Comparison of ENCODE assay signal across 9 mouse cellular contexts in the genomic region with DNA sequence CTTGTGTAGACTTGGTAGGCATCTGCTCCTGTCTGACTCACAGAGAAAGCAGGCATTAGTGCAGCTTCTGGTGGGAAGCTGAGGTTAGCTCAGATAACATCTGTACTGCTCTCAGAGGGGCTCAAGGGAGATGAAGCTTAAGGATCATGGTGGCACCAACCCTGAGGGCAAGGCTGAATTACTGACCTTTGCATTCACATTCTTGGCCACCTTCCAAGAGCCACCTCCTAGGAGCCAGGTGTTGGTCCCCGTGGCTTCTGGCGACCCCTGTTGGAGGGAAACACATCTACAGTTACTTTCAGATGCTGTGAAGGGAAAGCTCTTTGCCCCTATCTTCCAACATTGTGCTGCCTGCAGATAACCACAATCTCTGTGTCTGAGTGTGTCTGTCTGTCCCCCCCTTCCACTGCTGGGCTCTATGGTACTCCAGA. TPM values are rescaled to one million over a fixed set of nuclear protein-coding genes. Genes with fewer than 3 reads are reported as not detected.
A peak's percentile ranks its signal among the peaks of the same experiment; 100 is the strongest.
DNase-seq lines count a peak whose midpoint lies in the region; TF ChIP-seq lines count a peak whose summit lies in the region.
"Had no signal": no experiment of that assay in that cellular context is flagged by ENCODE, and none has a peak within 500 bp of the region (broad histone marks: within the 10 kb centered on the region; RNA-seq: fewer than 3 reads in every experiment).

No protein-coding gene starts in this region.

- TF ChIP-seq CTCF in embryonic fibroblast, embryonic 13.5 days (IDR thresholded peaks at IDR 0.05; ENCODE audit: borderline replicate concordance, insufficient read depth, low read length), result peak; percentile 12; the same call in 1 of the 2 replicates

- DNase-seq in spleen, postnatal 4 days (ENCODE audit: low spot score in 2 of 2), result peak; percentile 50 to 78
- DNase-seq in spleen, postnatal 14 days (ENCODE audit: low spot score in 2 of 2), result no peak
- DNase-seq in adipocyte (ENCODE audit: low spot score), result peak; percentile 66
- DNase-seq in kidney, postnatal 4 days, result peak; percentile 65 to 79
- peak; percentile 56 for DNase-seq in mesoderm, embryonic 11.5 days (ENCODE audit: low read depth, low spot score)
- DNase-seq in frontal cortex, postnatal 36 days (ENCODE audit: low spot score in 2 of 2), result no peak
- DNase-seq in gastrocnemius, postnatal 25 days, result no peak

- TF ChIP-seq POLR2A in embryonic fibroblast, embryonic 13.5 days (IDR thresholded peaks at IDR 0.05; ENCODE audit: low read depth, low read length), result no peak

- no peaks in the 10 kb centered on the region for H3K4me1 ChIP-seq in embryonic fibroblast, embryonic 13.5 days (ENCODE audit: control insufficient read depth, insufficient read depth, low read length)
- H3K4me1 ChIP-seq: hindbrain, embryonic 15.5 days had no signal

- H3K4me3 ChIP-seq in embryonic fibroblast, embryonic 13.5 days (ENCODE audit: insufficient read depth, low read length), result no peak overlapping the region
- H3K4me3 ChIP-seq: hindbrain, embryonic 15.5 days had no signal

- H3K27ac ChIP-seq in embryonic fibroblast, embryonic 13.5 days (ENCODE audit: insufficient read depth, low read length), result no peak overlapping the region
- H3K27ac ChIP-seq: hindbrain, embryonic 15.5 days had no signal

RNA-seq across cellular contexts. Expression of a gene that starts 4.2 kb away (rescaled TPM):
- polyA plus RNA-seq in embryonic fibroblast, embryonic 13.5 days (2011; ENCODE audit: insufficient read length, low read depth, missing spikeins), result 4.6 and 19.4 TPM in 2 replicates
- 10 to 100 TPM; 12.8 to 42.6 TPM for total RNA-seq in gastrocnemius, postnatal 25 days (2021)

RNA-seq across cellular contexts. Expression of a gene that starts 10.0 kb away (rescaled TPM):
- not detected in 2 replicates for polyA plus RNA-seq in embryonic fibroblast, embryonic 13.5 days (2011; ENCODE audit: insufficient read length, low read depth, missing spikeins)
- total RNA-seq in gastrocnemius, postnatal 25 days (2021), result not detected

RNA-seq across cellular contexts. Expression of a gene that starts 33.2 kb away (rescaled TPM):
- not detected in 2 replicates for polyA plus RNA-seq in embryonic fibroblast, embryonic 13.5 days (2011; ENCODE audit: insufficient read length, low read depth, missing spikeins)
- not detected for total RNA-seq in gastrocnemius, postnatal 25 days (2021)
- polyA plus RNA-seq: hindbrain, embryonic 15.5 days had no signal

Comparison
In these comparisons a context has a peak if more than half of its experiments do, and no peak if none do; other contexts are left out.
1. DNase-seq: peak in spleen, postnatal 4 days (2 of 2), adipocyte (single experiment), kidney, postnatal 4 days (2 of 2) and mesoderm, embryonic 11.5 days (single experiment); none in spleen, postnatal 14 days (0 of 2), frontal cortex, postnatal 36 days (0 of 2) and gastrocnemius, postnatal 25 days (single experiment).